Mouse (Mus musculus): ENCODE measurements around the gene Cfap97d1. TPM values are rescaled to one million over a fixed set of nuclear protein-coding genes. Genes with fewer than 3 reads are reported as not detected.

Gene Cfap97d1
- polyA plus RNA-seq, 1 experiment from 2014 or later = not detected

Other genes starting within 250 kb of the Cfap97d1 start
- 15.9 and 18.9 TPM in 2 replicates for gene Etv4, start 198.9 kb upstream of the Cfap97d1 start, polyA plus RNA-seq (2016; fragmentation: Nextera tagmentation; extraction: Ambion mirVana)
- gene Meox1, start 89.9 kb upstream of the Cfap97d1 start, polyA plus RNA-seq (2016; fragmentation: Nextera tagmentation; extraction: Ambion mirVana) = 1.9 and 2.9 TPM in 2 replicates
- gene Sost, start 17.3 kb upstream of the Cfap97d1 start, polyA plus RNA-seq (2016; fragmentation: Nextera tagmentation; extraction: Ambion mirVana) = 0.20 and 0.30 TPM in 2 replicates
- 11.0 and 11.7 TPM in 2 replicates for gene Dusp3, start 2.7 kb downstream of the Cfap97d1 start, polyA plus RNA-seq (2016; fragmentation: Nextera tagmentation; extraction: Ambion mirVana)
- gene Mpp3, start 44.2 kb downstream of the Cfap97d1 start, polyA plus RNA-seq (2016; fragmentation: Nextera tagmentation; extraction: Ambion mirVana) = 8.2 and 10.3 TPM in 2 replicates
- gene Cd300lg, start 57.2 kb downstream of the Cfap97d1 start, polyA plus RNA-seq (2016; fragmentation: Nextera tagmentation; extraction: Ambion mirVana) = 0.28 and 0.51 TPM in 2 replicates
- gene Mpp2, start 104.2 kb downstream of the Cfap97d1 start, polyA plus RNA-seq (2016; fragmentation: Nextera tagmentation; extraction: Ambion mirVana) = 12.5 and 12.9 TPM in 2 replicates
- not detected in 2 replicates for gene Ppy, start 117.0 kb downstream of the Cfap97d1 start, polyA plus RNA-seq (2016; fragmentation: Nextera tagmentation; extraction: Ambion mirVana)
- 0.32 and 0.49 TPM in 2 replicates for gene Pyy, start 123.6 kb downstream of the Cfap97d1 start, polyA plus RNA-seq (2016; fragmentation: Nextera tagmentation; extraction: Ambion mirVana)
- gene Nags, start 161.2 kb downstream of the Cfap97d1 start, polyA plus RNA-seq (2016; fragmentation: Nextera tagmentation; extraction: Ambion mirVana) = not detected in 2 replicates
- gene Tmem101, start 172.1 kb downstream of the Cfap97d1 start, polyA plus RNA-seq (2016; fragmentation: Nextera tagmentation; extraction: Ambion mirVana) = 35.0 and 38.0 TPM in 2 replicates
- gene Lsm12, start 201.0 kb downstream of the Cfap97d1 start, polyA plus RNA-seq (2016; fragmentation: Nextera tagmentation; extraction: Ambion mirVana) = 145 and 155 TPM in 2 replicates
- gene G6pc3, start 205.3 kb downstream of the Cfap97d1 start, polyA plus RNA-seq (2016; fragmentation: Nextera tagmentation; extraction: Ambion mirVana) = 38.2 and 39.6 TPM in 2 replicates
- 49.6 and 52.9 TPM in 2 replicates for gene Hdac5, start 245.9 kb downstream of the Cfap97d1 start, polyA plus RNA-seq (2016; fragmentation: Nextera tagmentation; extraction: Ambion mirVana)

Data from embryonic facial prominence, embryonic 10.5 days (tissue).